Mouse (Mus musculus) skeletal muscle tissue, adult 2 months (tissue): ENCODE results near the gene Kdelr2.

Experiments
- DNase-seq: peaks from one replicate; pipeline ENCODE4 v3.0.0-alpha.2; 2012; ENCODE audit warnings: low read depth, low spot score

Gene Kdelr2

DNA sequence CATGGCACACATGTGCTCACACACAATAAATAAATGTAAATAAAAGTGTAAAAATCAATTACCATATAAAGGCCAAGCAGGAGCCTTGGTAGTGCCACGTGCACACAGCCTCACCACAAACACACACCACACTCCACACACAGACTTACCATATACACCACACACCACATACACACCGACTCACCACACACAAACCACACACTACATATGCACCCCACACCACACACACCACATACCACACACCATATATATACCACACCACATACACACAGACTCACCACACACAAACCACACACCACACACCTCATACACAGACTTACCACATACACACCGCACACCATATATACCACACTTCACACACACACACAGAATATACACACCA, 67.5 kb downstream of the Kdelr2 start:
- no peak for DNase-seq
